In the genomic region with DNA sequence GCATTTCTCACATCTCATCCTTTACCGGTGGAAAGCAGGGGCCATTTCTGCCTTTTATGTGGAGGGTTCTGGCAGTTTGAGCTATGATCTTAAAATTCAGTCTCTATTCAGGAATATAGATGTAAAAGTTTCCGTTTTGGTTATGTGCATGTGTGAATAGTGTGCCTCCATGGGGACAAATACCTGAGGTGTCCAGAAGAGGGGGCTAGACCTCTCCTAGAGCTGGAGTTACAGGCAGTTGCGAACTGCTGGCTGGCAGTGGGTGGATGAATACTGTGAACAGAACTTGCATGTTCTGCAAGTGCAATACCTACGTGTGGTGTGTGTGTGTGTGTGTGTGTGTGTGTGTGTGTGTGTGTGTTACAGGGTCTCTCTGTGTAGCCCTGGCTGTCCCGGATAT, we compare ENCODE assay signal across 13 mouse cellular contexts. TPM values are rescaled to one million over a fixed set of nuclear protein-coding genes. Genes with fewer than 3 reads are reported as not detected.
DNase-seq lines count a peak whose midpoint lies in the region; ATAC-seq lines count a peak whose summit lies in the region.
"Had no signal": no experiment of that assay in that cellular context is flagged by ENCODE, and none has a peak within 500 bp of the region (broad histone marks: within the 10 kb centered on the region; RNA-seq: fewer than 3 reads in every experiment).

No protein-coding gene starts in this region.

- no peaks in the 10 kb centered on the region for H3K36me3 ChIP-seq in hindbrain, embryonic 11.5 days (ENCODE audit: control insufficient read depth, insufficient read depth, low read length)
- H3K36me3 ChIP-seq in hindbrain, embryonic 12.5 days, result no peaks in the 10 kb centered on the region
- no peaks in the 10 kb centered on the region for H3K36me3 ChIP-seq in heart, embryonic 10.5 days

- DNase-seq in hindbrain, embryonic 11.5 days (ENCODE audit: low spot score), result peak; percentile 25
- DNase-seq in thymus, postnatal 25 days, result peak; percentile 21
- no peak for DNase-seq in thymus, adult 18-20 months
- DNase-seq in embryo, embryonic 11 days, result peak; percentile 14
- no peak for DNase-seq in left cerebral cortex, adult 11 months (ENCODE audit: low spot score)
- DNase-seq in heart, embryonic 10.5 days (ENCODE audit: low spot score), result no peak
- DNase-seq in right cerebral cortex, adult 2 months (ENCODE audit: low spot score in 2 of 2), result no peak
- DNase-seq: cerebellum, postnatal 14 days; gastrocnemius, adult 2 months; heart, postnatal 4 days; spleen, adult 18-20 months had no signal

- no peaks in the 10 kb centered on the region for H3K9me3 ChIP-seq in hindbrain, embryonic 11.5 days (ENCODE audit: control insufficient read depth, low read length)
- no peaks in the 10 kb centered on the region for H3K9me3 ChIP-seq in hindbrain, embryonic 12.5 days (replicated peaks)
- no peaks in the 10 kb centered on the region for H3K9me3 ChIP-seq in heart, embryonic 10.5 days

- H3K4me2 ChIP-seq in hindbrain, embryonic 11.5 days (replicated peaks; ENCODE audit: low read depth, low read length), result no peak overlapping the region
- no peak overlapping the region for H3K4me2 ChIP-seq in hindbrain, embryonic 12.5 days (replicated peaks)

- peaks cover 28% of the 10 kb centered on the region for H3K27me3 ChIP-seq in hindbrain, embryonic 11.5 days (ENCODE audit: control insufficient read depth, insufficient read depth, low read length)
- H3K27me3 ChIP-seq in hindbrain, embryonic 12.5 days, result peaks cover 38% of the 10 kb centered on the region
- peaks cover 26% of the 10 kb centered on the region for H3K27me3 ChIP-seq in heart, embryonic 10.5 days (ENCODE audit: insufficient read depth, poor library complexity, severe bottlenecking)

- WGBS in hindbrain, embryonic 11.5 days, result 80% methylated on average over 5 of the region's 5 CpGs
- WGBS in hindbrain, embryonic 12.5 days, result 78% methylated on average over 5 of the region's 5 CpGs
- 63% methylated on average over 5 of the region's 5 CpGs for WGBS in heart, embryonic 10.5 days

- peaks cover 4% of the 10 kb centered on the region for H3K4me1 ChIP-seq in hindbrain, embryonic 11.5 days (replicated peaks; ENCODE audit: control insufficient read depth, insufficient read depth, low read length)
- peaks cover 22% of the 10 kb centered on the region for H3K4me1 ChIP-seq in hindbrain, embryonic 12.5 days
- H3K4me1 ChIP-seq in heart, embryonic 10.5 days, result peaks cover 30% of the 10 kb centered on the region

- no peak overlapping the region for H3K27ac ChIP-seq in hindbrain, embryonic 11.5 days (ENCODE audit: low read depth, low read length)
- no peak overlapping the region for H3K27ac ChIP-seq in hindbrain, embryonic 12.5 days
- no peak overlapping the region for H3K27ac ChIP-seq in heart, embryonic 10.5 days
- H3K27ac ChIP-seq: gastrocnemius, adult 2 months had no signal

- H3K9ac ChIP-seq in hindbrain, embryonic 11.5 days (ENCODE audit: low read depth, low read length), result no peak overlapping the region
- no peak overlapping the region for H3K9ac ChIP-seq in hindbrain, embryonic 12.5 days

- ATAC-seq in hindbrain, embryonic 11.5 days (ENCODE audit: low FRiP score), result no peak
- no peak for ATAC-seq in hindbrain, embryonic 12.5 days (ENCODE audit: low FRiP score)

- H3K4me3 ChIP-seq in hindbrain, embryonic 11.5 days (ENCODE audit: low read depth, low read length), result no peak overlapping the region
- no peak overlapping the region for H3K4me3 ChIP-seq in hindbrain, embryonic 12.5 days
- H3K4me3 ChIP-seq in heart, embryonic 10.5 days, result no peak overlapping the region
- H3K4me3 ChIP-seq: erythroblast, embryonic 14.5 days; gastrocnemius, adult 2 months had no signal

RNA-seq across cellular contexts. Expression of gene Rgs9bp, which starts 2.7 kb away (rescaled TPM):
- polyA plus RNA-seq in hindbrain, embryonic 11.5 days (2014; fragmentation: Nextera tagmentation; extraction: Ambion mirVana), result 0.03 and 0.24 TPM in 2 replicates
- 0.12 and 0.16 TPM in 2 replicates for polyA plus RNA-seq in hindbrain, embryonic 12.5 days (2016; fragmentation: Nextera tagmentation; extraction: Ambion mirVana)
- 0.90 and 1.4 TPM in 2 replicates for polyA plus RNA-seq in heart, embryonic 10.5 days (2016; fragmentation: Nextera tagmentation; extraction: Ambion mirVana)
- polyA plus RNA-seq: erythroblast, embryonic 14.5 days had no signal

RNA-seq across cellular contexts. Expression of gene Ankrd27, which starts 3.3 kb away (rescaled TPM):
- 24.3 and 27.2 TPM in 2 replicates for polyA plus RNA-seq in hindbrain, embryonic 11.5 days (2014; fragmentation: Nextera tagmentation; extraction: Ambion mirVana)
- polyA plus RNA-seq in hindbrain, embryonic 12.5 days (2016; fragmentation: Nextera tagmentation; extraction: Ambion mirVana), result 30.3 and 32.1 TPM in 2 replicates
- polyA plus RNA-seq in heart, embryonic 10.5 days (2016; fragmentation: Nextera tagmentation; extraction: Ambion mirVana), result 28.3 and 33.0 TPM in 2 replicates

RNA-seq across cellular contexts. Expression of gene Nudt19, which starts 26.6 kb away (rescaled TPM):
- polyA plus RNA-seq in hindbrain, embryonic 11.5 days (2014; fragmentation: Nextera tagmentation; extraction: Ambion mirVana), result 41.4 and 44.6 TPM in 2 replicates
- 41.0 and 43.9 TPM in 2 replicates for polyA plus RNA-seq in hindbrain, embryonic 12.5 days (2016; fragmentation: Nextera tagmentation; extraction: Ambion mirVana)
- polyA plus RNA-seq in heart, embryonic 10.5 days (2016; fragmentation: Nextera tagmentation; extraction: Ambion mirVana), result 76.7 and 99.6 TPM in 2 replicates

RNA-seq across cellular contexts. Expression of gene Tdrd12, which starts 45.2 kb away (rescaled TPM):
- polyA plus RNA-seq in hindbrain, embryonic 11.5 days (2014; fragmentation: Nextera tagmentation; extraction: Ambion mirVana), result 0.32 and 0.36 TPM in 2 replicates
- polyA plus RNA-seq in hindbrain, embryonic 12.5 days (2016; fragmentation: Nextera tagmentation; extraction: Ambion mirVana), result 0.66 TPM in 1 of 2 replicates, not detected in the other
- 0.18 and 0.20 TPM in 2 replicates for polyA plus RNA-seq in heart, embryonic 10.5 days (2016; fragmentation: Nextera tagmentation; extraction: Ambion mirVana)
- polyA plus RNA-seq: erythroblast, embryonic 14.5 days had no signal

Comparison
In these comparisons a context has a peak if more than half of its experiments do, and no peak if none do; other contexts are left out.
1. DNase-seq: peak in hindbrain, embryonic 11.5 days (single experiment), thymus, postnatal 25 days (single experiment) and embryo, embryonic 11 days (single experiment); none in thymus, adult 18-20 months (0 of 2), left cerebral cortex, adult 11 months (single experiment), heart, embryonic 10.5 days (single experiment) and right cerebral cortex, adult 2 months (0 of 2).